Mouse (Mus musculus) left cerebral cortex, postnatal 14 days (tissue): ENCODE measurements at regions not wholly inside any gene's neighbourhood (a gene's known extent, or its start where the extent isn't known, plus 50 kb on each side); places are given as distances from the start of the nearest gene placed in this dataset.
"Not testable (repeated sequence)": the region's sequence is repeated elsewhere in the genome, so short reads cannot be mapped to it uniquely, and the experiment has no call there.

Experiments
- DNase-seq, 2 experiments: peaks; one replicate each; pipeline ENCODE4 v3.0.0; 2021 to 2022; ENCODE audit warnings: low spot score in 2 of 2, mixed read lengths in 1 of 2
- intact Hi-C: fragments of 180-260 bp; cut with DNase I; formaldehyde crosslinking; loops from one replicate; pipeline ENCODE4 v1.15.1; 2025

- DNase-seq, intact Hi-C loops: not testable (repeated sequence)
These were observed 670.2 kb upstream of the Chrm3 start for GRCm38 (mm10) chr13:11030874-11031273.

DNA sequence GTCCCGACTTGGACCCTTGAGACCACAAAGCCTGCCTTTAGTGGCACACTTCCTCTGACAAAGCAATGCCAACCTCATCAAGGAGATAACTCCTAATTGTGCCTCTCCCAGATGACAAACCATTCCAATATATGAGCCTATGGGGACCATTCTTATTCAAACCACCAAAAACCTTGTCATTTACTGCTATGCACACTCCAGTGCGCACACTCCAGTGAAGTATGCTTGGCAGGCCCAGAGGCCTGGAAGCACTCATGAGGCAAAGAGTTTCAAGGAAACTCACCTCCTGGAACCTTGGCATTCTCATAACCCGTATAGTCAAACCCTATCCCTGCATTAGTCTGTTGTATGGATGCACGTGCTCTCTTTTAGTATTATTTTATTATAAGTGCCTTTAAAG lies 669.7 kb upstream of the Chrm3 start:
- intact Hi-C loops, result no loop called here

GRCm38 (mm10) chr13:11025918-11026317 lies 665.3 kb upstream of the Chrm3 start:
- intact Hi-C loops, result no loop called here
- DNase-seq, result peak; percentile 7 to 11

More for the DNA sequence above, 669.7 kb upstream of the Chrm3 start:
- no peak for DNase-seq

DNA sequence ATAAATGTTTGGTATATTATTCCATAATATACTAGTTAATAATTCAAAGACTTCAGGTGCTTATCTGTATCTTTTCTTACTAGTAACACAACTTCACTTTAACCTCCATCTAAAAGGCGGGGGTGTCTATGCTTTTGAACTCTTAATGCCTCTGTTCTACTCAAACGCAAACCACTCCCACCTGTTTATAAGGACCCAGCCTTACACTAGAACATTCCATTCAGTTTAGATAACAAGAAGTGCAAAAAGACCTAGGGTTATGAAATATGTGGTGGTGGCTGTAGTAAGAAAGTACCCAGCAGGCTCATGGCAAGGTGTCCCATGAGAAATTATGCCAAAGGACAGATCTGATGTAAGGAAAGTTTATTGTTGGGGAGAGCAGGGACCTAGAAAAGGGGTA lies 663.8 kb upstream of the Chrm3 start:
- DNase-seq, result no peak
- intact Hi-C loops, result no loop called here

GRCm38 (mm10) chr13:11017584-11017983 lies 656.9 kb upstream of the Chrm3 start:
- intact Hi-C loops, result no loop called here
- no peak for DNase-seq

DNA sequence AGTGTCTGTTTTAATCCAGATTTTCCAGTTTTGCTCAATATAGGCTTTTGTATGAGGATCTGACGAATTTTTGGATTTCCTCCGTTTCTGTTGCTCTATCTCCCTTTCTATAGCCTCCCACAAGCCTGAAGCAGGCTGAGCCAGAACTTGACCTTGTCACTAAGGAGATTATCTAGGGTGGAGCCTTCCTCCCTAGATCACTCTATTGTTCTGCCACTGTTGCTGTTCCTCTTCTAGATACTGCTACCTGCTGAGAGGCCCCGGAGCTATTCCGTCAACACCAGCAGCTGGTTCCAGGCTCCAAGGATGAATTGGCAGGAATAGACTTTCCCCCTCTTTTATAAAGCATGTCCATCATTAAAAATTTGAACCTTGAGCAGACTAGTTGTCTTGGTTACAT lies 644.7 kb upstream of the Chrm3 start:
- intact Hi-C loops, result no loop called here
- DNase-seq, result no peak

- DNase-seq, result no peak
- intact Hi-C loops, result no loop called here
These were observed 630.5 kb upstream of the Chrm3 start for GRCm38 (mm10) chr13:10991151-10991550.

DNA sequence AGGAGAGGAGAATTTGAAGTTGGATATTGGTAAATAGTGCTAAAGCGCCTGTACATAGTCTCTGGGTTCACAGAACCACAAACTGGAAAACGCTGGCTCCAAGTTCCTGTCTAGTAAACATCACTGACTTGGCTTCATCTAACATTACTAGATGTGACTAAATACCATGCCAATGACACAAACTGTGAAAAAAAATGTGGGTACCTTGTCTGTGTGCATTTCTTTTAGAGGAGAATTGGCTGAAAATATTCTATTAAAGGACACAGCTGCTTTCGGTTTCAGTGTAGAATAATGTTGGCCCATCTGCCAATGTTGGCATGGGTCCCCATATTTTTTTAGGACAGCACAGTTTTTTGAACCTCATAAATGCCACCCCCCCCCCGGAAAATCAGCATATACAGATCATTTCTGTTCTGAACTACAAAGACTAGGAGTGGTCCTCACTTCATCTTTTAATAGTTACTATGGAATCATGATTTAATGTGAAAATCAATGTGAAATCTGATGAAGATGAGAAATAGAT lies 629.9 kb upstream of the Chrm3 start:
- intact Hi-C loops, result no loop called here
- no peak for DNase-seq

GRCm38 (mm10) chr13:10989095-10989814 lies 628.6 kb upstream of the Chrm3 start:
- intact Hi-C loops, result no loop called here
- DNase-seq, result no peak

GRCm38 (mm10) chr13:10983736-10984135 lies 623.1 kb upstream of the Chrm3 start:
- intact Hi-C loops, result no loop called here
- no peak for DNase-seq

DNA sequence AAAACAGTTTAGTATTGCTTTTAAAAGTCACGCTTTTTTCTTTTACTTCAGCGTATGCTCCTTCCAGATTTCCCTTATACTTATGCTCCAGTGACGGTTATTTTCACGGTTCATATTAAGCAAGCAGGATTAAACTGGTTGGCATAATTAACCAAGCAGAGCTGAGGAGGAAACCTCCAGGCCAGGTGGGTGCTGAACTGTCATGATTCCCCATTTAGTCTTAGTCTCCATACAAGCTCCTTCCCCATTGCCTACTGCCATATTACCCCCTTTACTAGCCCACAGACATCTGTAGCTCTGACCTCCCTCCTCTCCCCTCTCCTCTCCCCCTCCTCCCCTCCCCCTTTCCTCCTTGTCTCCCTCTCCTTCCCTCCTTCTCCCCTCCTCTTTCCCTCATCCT lies 621.9 kb upstream of the Chrm3 start:
- no peak for DNase-seq
- intact Hi-C loops, result no loop called here

- intact Hi-C loops, result no loop called here
- no peak for DNase-seq
These were observed 611.3 kb upstream of the Chrm3 start for GRCm38 (mm10) chr13:10971932-10972331.

GRCm38 (mm10) chr13:10970721-10971120 lies 610.1 kb upstream of the Chrm3 start:
- no peak for DNase-seq
- intact Hi-C loops, result no loop called here

GRCm38 (mm10) chr13:10952923-10953322 lies 592.3 kb upstream of the Chrm3 start:
- DNase-seq, result no peak
- intact Hi-C loops, result no loop called here

DNA sequence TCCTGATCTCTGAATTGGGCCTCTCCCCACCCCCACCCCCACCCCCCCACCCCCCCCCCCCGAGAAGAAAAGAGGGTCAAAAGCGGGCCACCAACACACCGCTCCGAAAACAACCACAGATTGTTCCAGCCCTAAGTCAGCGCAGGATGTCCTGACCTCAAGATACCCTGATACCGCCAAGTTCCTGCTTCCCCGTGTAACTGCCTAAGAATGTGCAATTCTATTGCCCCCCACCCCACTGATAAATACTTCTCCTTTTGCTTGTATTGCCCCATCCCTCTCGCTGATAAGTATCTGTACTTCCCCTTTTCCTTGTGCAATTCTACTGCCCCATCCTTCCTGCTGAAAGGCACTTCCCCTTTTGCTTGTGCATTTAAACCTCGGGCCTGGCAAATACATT lies 590.0 kb upstream of the Chrm3 start:
- intact Hi-C loops, DNase-seq: not testable (repeated sequence)

DNA sequence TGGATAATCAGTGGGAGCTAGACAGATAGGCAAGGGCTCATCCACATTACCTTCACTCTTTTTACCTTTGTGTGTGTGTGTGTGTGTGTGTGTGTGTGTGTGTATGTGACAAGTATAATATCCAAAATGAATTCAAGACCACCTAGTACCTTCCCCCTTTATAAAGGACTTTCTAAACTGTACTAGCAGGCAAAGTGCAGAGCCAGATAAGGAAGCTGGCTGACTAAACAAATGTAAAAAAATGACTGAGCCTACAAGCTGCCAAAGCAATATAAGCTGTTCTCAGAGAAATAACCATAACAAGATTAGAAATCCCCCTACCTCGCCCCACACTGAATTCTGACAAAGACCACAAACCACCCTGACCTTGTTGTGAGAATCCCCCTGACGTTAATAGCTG lies 586.8 kb upstream of the Chrm3 start:
- DNase-seq, result no peak
- intact Hi-C loops, result no loop called here

DNA sequence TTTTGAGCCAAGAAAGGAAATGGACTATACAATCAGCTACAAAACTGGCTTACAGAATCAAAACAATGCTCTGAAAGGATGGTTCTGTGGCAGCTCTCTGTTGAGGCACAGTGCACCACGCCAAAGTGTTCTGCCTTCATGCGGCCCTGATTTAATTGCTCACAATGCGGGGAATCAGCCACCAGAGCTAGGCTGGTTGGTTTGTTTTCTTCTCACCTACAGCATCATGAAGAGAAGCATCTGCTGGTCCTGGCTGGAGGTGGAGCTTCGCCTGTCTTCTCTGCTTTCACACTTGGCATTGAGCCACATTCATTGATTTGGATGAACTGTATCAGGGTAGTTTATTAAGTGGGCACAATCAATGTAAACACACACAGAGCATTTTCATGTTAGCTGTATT lies 583.2 kb upstream of the Chrm3 start:
- intact Hi-C loops, result no loop called here

DNA sequence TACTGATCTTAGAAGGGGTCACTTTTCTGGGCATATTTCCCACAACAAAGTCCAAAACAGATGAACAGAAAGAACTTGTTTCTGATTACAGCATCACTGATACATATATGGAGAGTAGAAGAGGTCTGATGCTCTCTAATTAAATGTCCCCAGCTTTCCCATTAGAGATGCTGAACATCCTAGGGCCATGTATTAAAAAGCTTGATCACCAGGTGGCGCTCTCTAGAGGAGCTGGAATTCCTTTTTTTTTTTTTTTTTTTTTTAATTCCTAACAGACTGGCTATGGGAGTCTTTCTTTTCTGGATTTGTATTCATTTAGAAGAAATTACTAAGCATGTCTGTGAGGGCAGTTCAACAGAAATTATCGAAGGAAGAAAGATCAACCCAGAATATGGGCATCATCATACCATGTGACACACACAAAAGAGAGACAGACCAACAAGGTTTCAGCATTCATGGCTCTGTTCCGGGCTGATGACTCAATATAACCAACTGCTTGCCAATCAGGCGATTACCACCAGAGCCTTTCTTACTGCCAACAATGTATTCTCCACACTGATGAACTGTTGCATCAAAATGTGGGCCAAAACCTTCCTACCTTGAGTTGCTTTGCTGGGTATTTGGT lies 581.5 kb upstream of the Chrm3 start:
- intact Hi-C loops, result no loop called here
- peak; percentile 34 to 37 for DNase-seq

More for the DNA sequence above, 583.2 kb upstream of the Chrm3 start:
- DNase-seq, result no peak

GRCm38 (mm10) chr13:10938233-10938632 lies 577.6 kb upstream of the Chrm3 start:
- intact Hi-C loops, result no loop called here

DNA sequence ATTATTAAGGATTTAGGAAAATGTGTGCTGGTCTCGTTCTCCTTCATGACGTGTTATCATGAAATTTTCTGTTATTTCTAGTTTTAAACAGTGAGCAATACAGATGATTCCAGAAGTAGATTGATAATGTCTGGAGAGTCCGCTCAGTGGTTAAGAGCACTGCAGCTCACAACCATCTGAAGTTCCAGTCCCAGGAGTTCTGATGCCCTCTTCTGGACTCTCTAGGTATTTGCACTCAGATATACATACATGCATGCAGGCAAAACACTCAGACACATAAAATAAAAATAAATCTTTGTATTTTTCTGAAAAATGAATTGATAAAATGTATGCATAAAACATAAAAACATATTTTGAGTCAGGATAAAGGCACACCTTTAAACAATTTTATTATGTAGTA lies 570.1 kb upstream of the Chrm3 start:
- intact Hi-C loops, result no loop called here
- DNase-seq, result no peak

More at GRCm38 (mm10) chr13:10938233-10938632, 577.6 kb upstream of the Chrm3 start:
- no peak for DNase-seq

DNA sequence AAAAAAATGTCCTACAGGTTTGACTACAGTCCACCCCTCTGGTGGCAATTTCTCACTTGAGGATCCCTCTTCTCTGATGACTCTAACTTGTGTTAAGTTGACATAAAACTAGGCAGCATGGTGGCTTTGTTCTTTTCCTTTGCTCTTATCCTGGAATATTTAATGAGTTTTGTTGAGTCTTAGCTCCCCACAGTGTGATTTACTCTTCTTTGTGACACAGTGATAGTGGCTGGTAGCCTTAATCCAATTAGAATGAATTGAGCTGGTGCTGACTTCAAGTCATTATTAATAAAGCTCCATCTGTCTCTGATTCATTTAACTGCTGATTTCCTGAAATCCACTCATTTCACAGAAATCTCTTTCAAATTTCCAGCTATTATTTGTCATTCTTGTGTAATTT lies 553.7 kb upstream of the Chrm3 start:
- intact Hi-C loops, result no loop called here
- no peak for DNase-seq
